Mouse (Mus musculus) brain, embryonic 14.5 days (tissue): ENCODE data around the gene Gm49358.

Experiments used
- CTCF ChIP-seq: fragments of 200-500 bp; IDR thresholded peaks from 2 replicates; pipeline ENCODE4 v1.5.1; 2012; ENCODE audit warnings: inconsistent platforms, mild to moderate bottlenecking, moderate library complexity, borderline replicate concordance; ENCODE audit not compliant: insufficient read depth, insufficient read length; ENCODE audit errors: extremely low read depth
- POLR2A ChIP-seq: fragments of 200-500 bp; IDR thresholded peaks from 2 replicates; pipeline ENCODE4 v1.6.1; 2012; ENCODE audit warnings: mild to moderate bottlenecking, inconsistent platforms, borderline replicate concordance; ENCODE audit not compliant: poor library complexity, insufficient read depth, insufficient read length, severe bottlenecking; ENCODE audit errors: extremely low read depth

- TF ChIP-seq CTCF (no peak), POLR2A (no peak)
These were observed 73.0 kb downstream of the Gm49358 start for GRCm38 (mm10) chr10:86836784-86837183.
